Mouse (Mus musculus) limb, embryonic 12.5 days (tissue): ENCODE results near the gene Cyb561d2. TPM values are rescaled to one million over a fixed set of nuclear protein-coding genes. Genes with fewer than 3 reads are reported as not detected.
"Not testable (repeated sequence)": the region's sequence is repeated elsewhere in the genome, so short reads cannot be mapped to it uniquely, and the experiment has no call there.

Experiments
- ATAC-seq: fragments of 200-750 bp; cut with Nextera tagmentation; 2 replicates; pipeline ENCODE4 v1.8.0; 2017; ENCODE audit warnings: low read depth, moderate TSS enrichment; ENCODE audit not compliant: insufficient number of reproducible peaks, insufficient read depth, low FRiP score, low TSS enrichment
- H3K27ac ChIP-seq: fragments of 300-500 bp; sonication (generic); 2 replicates; pipeline ENCODE4 v1.5.1; 2016; ENCODE audit warnings: mild to moderate bottlenecking, moderate library complexity
- H3K27me3 ChIP-seq: fragments of 300-500 bp; sonication (generic); 2 replicates; pipeline ENCODE4 v1.6.1; 2016; ENCODE audit warnings: mild to moderate bottlenecking, moderate library complexity
- H3K36me3 ChIP-seq: fragments of 300-500 bp; sonication (generic); 2 replicates; pipeline ENCODE4 v1.6.1; 2016; ENCODE audit warnings: mild to moderate bottlenecking, moderate library complexity
- H3K4me1 ChIP-seq: fragments of 300-500 bp; sonication (generic); replicated peaks from 2 replicates; pipeline ENCODE4 v1.6.1; 2016
- H3K4me2 ChIP-seq: fragments of 300-500 bp; sonication (generic); 2 replicates; pipeline ENCODE4 v1.6.1; 2016; ENCODE audit warnings: mild to moderate bottlenecking, moderate library complexity
- H3K4me3 ChIP-seq: fragments of 300-500 bp; sonication (generic); replicated peaks from 2 replicates; pipeline ENCODE4 v1.5.1; 2016; ENCODE audit warnings: mild to moderate bottlenecking
- H3K9ac ChIP-seq: fragments of 300-500 bp; sonication (generic); replicated peaks from 2 replicates; pipeline ENCODE4 v1.6.1; 2016; ENCODE audit warnings: mild to moderate bottlenecking, moderate library complexity
- H3K9me3 ChIP-seq: fragments of 300-500 bp; sonication (generic); 2 replicates; pipeline ENCODE4 v1.6.1; 2016; ENCODE audit warnings: mild to moderate bottlenecking, moderate library complexity
- WGBS: fragments of 180-500 bp; shearing (Covaris S2); methylation state at CpG from one replicate; pipeline ENCODE4 v1.1.7; 2016; 5-methylcytosine and 5-hydroxymethylcytosine counted together
- polyA plus RNA-seq: library from polyadenylated mRNA; unstranded; fragments of >200 nt; fragmentation: Nextera tagmentation; extraction: Ambion mirVana; gene quantifications from 2 replicates; pipeline ENCODE4 v1.2.1, GENCODE M21; 2016

Gene Cyb561d2
- polyA plus RNA-seq, 1 experiment from 2014 or later: 15.3 TPM

DNA sequence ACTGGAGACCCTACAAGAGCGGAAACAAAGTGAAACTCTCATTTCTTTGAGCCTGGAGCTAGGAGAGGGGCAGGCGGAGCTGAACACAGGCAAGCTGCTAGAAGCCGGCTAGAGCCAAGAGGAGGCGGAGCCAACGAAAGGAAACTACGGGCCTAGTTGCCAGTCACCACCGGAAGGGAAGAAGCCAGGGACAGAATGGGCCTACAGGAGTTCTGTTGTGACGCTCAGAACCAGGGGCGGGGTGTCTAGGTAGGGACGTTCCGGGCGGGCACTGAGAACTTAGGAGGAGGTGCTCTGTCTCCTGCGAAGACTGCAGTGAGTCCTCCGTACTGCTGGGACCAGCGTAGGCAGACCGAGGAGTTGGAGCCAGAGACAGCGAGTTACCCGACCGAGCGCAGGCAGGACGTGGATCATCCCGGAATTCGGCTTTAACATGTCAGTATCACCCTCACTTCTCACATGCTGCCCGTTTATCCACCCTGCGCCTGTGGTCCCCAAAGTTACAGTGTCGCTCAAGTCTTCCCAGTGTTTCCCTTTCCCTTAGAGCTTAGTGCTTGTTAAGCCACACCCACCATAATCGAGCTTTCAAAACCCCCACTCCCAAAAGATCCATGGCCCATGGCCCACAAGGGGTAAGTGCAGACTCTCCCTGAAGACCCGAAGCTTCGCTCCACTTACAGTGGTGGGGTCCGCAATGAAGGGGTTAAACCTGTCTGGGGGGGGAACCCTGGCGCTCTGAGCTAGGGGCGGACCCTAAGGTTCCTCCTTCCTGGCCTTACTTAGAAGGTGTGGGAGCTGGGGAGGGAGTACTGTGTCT is 38.7 kb upstream of the Cyb561d2 start, which contains the start of gene Hyal3:
Gene Hyal3 (plus strand): TSS at position 318 of the 817 bp plus-strand sequence.
- H3K36me3 ChIP-seq: peaks cover 19% of the 10 kb centered on the region
- H3K4me1 ChIP-seq: peaks cover 57% of the 10 kb centered on the region
- H3K4me2 ChIP-seq: peak within 1 kb of the TSS; percentile 96
- peak; percentile 23; the same call in 1 of the 2 replicates for ATAC-seq
- H3K27me3 ChIP-seq: no peaks in the 10 kb centered on the region
- no peaks in the 10 kb centered on the region for H3K9me3 ChIP-seq
- under 1% methylated on average over 32 of the region's 32 CpGs for WGBS
- H3K27ac ChIP-seq: peak within 1 kb of the TSS; percentile 94
- H3K4me3 ChIP-seq: peak within 1 kb of the TSS; percentile 64
- H3K9ac ChIP-seq: peak within 1 kb of the TSS; percentile 82

DNA sequence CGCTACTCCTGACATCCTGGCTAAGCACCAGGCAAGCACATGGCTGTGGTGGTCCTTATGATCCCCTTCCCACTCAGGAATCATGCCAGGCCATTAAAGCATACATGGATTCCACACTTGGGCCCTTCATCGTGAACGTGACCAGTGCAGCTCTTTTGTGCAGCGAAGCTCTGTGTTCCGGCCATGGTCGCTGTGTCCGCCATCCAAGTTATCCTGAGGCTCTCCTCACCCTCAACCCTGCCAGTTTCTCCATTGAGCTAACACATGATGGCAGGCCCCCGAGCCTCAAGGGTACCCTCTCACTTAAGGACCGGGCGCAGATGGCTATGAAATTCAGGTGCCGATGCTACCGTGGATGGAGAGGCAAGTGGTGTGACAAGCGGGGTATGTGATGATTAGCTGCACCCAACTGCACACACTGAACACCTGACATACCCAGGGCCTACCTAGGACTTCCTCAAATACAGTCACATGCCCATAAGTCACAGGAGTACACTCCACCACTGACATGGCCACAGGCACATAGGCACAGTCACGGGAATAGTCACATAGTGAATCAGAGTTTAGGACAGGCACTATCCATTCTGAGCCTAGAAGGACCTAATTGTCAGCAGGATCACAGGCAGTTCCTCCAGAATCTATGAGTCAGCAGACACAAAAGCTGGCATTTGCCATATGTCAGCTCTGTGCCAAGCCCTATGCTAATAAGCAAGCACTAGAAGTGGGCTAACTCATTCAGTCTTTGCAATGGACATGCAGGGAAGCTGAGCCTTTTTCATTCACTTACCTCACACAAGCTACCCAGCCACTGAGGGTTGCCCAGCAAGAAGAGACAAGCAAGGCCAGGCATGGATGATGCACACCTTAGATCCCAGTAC is 37.3 kb upstream of the Cyb561d2 start:
- peak overlapping the region; percentile 94 for H3K27ac ChIP-seq
- peak overlapping the region; percentile 96 for H3K4me2 ChIP-seq
- H3K4me3 ChIP-seq: no peak overlapping the region
- no peak for ATAC-seq
- H3K27me3 ChIP-seq: no peaks in the 10 kb centered on the region
- WGBS: 96% methylated on average over 14 of the region's 14 CpGs
- no peaks in the 10 kb centered on the region for H3K9me3 ChIP-seq
- peaks cover 27% of the 10 kb centered on the region for H3K36me3 ChIP-seq
- peaks cover 60% of the 10 kb centered on the region for H3K4me1 ChIP-seq
- H3K9ac ChIP-seq: 0 out of 2 replicates have a peak overlapping the region, but pooled peaks have one; percentile 82

DNA sequence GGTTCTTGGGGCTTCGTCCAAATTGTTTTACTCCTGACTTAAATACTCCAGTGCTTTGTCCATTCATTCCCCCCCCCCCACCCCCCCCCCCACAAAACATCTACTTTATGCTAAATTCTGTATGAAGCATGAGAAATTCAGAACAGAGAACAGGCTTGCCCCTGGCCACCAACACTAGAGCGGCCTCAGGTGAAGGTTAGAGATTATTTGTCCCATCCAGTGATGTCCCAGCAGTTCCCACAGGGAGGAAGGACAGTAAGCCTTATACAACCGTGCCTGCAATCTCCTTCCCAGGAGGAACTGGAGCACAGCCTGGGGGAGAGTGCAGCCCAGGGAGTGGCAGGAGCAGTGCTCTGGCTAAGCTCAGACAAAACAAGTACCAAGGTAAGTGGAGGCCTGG is 36.6 kb upstream of the Cyb561d2 start, which contains the start of gene Naa80:
Gene Naa80 (plus strand): TSS at position 301 of the 400 bp plus-strand sequence.
- H3K4me2 ChIP-seq: peak within 1 kb of the TSS; percentile 96
- H3K4me1 ChIP-seq: peaks cover 60% of the 10 kb centered on the region
- WGBS: 75% methylated on average over 3 of the region's 3 CpGs
- no peak within 1 kb of the TSS for H3K4me3 ChIP-seq
- H3K9ac ChIP-seq: 0 out of 2 replicates have a peak within 1 kb of the TSS, but pooled peaks have one; percentile 82
- no peaks in the 10 kb centered on the region for H3K9me3 ChIP-seq
- peaks cover 26% of the 10 kb centered on the region for H3K36me3 ChIP-seq
- H3K27me3 ChIP-seq: no peaks in the 10 kb centered on the region
- H3K27ac ChIP-seq: peak within 1 kb of the TSS; percentile 94
- ATAC-seq: no peak

DNA sequence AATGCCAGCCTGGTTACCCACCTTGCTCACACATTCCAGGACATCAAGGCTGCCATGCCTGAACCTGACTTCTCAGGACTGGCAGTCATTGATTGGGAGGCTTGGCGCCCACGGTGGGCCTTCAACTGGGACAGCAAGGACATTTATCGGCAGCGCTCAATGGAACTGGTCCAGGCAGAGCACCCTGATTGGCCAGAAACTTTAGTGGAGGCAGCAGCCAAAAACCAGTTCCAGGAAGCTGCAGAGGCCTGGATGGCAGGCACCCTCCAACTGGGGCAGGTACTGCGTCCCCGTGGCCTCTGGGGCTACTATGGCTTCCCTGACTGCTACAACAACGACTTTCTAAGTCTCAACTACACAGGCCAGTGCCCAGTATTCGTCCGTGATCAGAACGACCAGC is 35.9 kb upstream of the Cyb561d2 start:
- WGBS: 92% methylated on average over 10 of the region's 10 CpGs
- Histone ChIP-seq H3K27me3 (no peaks in the 10 kb centered on the region), H3K9me3 (no peaks in the 10 kb centered on the region), H3K4me1 (peaks cover 60% of the 10 kb centered on the region), H3K9ac (no peak overlapping the region), H3K27ac (no peak overlapping the region), H3K4me2 (0 out of 2 replicates have a peak overlapping the region, but pooled peaks have one; percentile 56), H3K4me3 (no peak overlapping the region), H3K36me3 (peaks cover 26% of the 10 kb centered on the region)
- no peak for ATAC-seq

DNA sequence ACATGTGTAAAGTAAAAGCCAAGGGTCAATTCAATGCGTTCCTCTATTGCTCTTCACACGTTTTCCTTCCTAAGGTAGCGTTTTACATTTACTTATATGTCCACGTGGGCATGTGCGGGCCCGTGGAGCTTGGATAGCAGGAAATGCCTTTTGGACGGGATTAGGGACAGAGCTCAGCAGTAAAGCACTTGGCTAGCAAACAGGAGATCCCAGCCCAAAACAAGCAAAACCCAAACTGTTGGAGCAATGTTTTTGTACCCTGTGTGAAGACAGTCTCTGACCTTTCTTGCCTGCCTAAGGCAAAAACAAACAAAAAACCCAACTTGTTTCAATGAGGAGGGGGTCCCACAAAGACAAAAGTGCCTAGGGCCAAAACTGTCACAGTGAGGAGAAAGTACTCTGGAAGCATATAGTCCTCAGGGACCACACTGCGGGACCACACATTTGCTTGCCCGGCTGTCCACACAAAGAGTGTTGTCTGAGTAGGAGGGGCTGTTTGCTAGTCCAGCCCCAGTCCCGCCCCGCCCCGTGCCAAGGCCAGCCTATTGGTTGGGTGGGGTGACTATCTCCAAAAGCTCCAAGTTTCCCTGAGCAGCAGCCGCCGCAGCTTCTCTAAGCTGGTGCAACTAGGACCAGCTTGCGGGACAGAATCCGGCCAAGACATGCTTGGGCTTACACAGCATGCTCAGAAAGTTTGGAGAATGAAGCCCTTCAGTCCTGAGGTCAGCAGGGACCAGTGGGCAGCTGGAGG is 34.5 kb upstream of the Cyb561d2 start, which contains the start of gene Hyal1:
Gene Hyal1 (plus strand): TSS at position 571 of the 751 bp plus-strand sequence.
- WGBS: 23% methylated on average over 16 of the region's 16 CpGs
- Histone ChIP-seq H3K9me3 (no peaks in the 10 kb centered on the region), H3K4me1 (peaks cover 53% of the 10 kb centered on the region), H3K4me2 (peak within 1 kb of the TSS; percentile 56), H3K27me3 (no peaks in the 10 kb centered on the region), H3K36me3 (peaks cover 36% of the 10 kb centered on the region), H3K9ac (peak within 1 kb of the TSS; percentile 57), H3K27ac (peak within 1 kb of the TSS; percentile 83), H3K4me3 (peak within 1 kb of the TSS; percentile 38)
- ATAC-seq: peak; percentile 59

DNA sequence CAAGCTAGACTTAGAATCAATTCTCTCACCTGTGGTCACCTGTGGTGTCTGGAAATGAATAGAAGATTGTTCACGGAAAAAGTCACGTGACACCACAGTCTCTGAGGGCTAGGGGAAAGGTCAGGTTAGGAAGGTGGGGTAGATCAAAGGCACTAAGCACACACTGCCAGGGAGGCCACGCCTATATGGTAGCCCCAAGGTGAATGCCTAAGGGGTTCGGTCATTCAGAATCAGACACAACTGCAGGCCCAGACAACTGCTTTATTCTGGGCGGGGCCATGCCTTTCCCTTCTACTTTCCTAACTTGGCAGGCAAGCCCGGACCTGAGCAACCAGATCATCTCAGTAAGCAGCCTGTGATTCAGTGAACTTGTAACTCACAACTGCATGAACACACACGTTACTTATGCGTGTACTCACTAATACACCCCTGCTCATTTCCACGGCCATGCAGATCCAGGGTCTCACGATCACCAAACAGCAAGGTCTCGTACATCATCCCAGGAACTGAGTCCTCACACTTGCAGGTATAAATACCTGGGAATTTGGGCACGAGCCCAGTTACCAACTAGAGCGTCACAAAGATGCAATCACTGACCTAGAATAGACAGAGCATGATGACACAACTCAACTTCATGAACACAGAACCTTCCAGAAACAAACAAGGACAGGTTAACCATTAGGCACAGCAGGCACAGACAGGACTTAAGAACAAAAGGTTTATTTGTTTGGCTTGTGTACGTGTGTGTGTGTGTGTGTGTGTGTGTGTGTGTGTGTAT is 33.8 kb upstream of the Cyb561d2 start:
- H3K9me3 ChIP-seq: no peaks in the 10 kb centered on the region
- H3K27ac ChIP-seq: peak overlapping the region; percentile 83
- peaks cover 44% of the 10 kb centered on the region for H3K36me3 ChIP-seq
- no peaks in the 10 kb centered on the region for H3K27me3 ChIP-seq
- WGBS: 80% methylated on average over 14 of the region's 14 CpGs
- no peak overlapping the region for H3K9ac ChIP-seq
- no peak overlapping the region for H3K4me3 ChIP-seq
- H3K4me1 ChIP-seq: peaks cover 54% of the 10 kb centered on the region
- ATAC-seq: no peak
- H3K4me2 ChIP-seq: no peak overlapping the region

DNA sequence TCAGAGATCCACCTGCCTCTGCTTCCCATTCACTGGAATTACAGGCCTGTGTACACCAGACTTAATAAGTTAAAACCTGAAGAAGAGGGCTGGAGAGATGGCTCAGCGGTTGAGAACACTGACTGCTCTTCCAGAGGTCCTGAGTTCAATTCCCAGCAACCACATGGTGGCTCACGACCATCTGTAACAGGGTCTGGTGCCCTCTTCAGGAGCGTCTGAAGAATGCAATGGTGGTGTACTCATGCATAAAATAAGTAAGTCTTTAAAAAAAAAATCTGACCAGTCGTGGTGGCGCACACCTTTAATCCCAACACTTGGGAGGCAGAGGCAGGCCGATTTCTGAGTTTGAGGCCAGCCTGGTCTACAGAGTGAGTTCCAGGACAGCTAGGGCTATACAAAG is 31.8 kb upstream of the Cyb561d2 start:
- not testable (repeated sequence) for H3K27ac ChIP-seq, H3K4me2 ChIP-seq, H3K27me3 ChIP-seq, H3K4me3 ChIP-seq, H3K9ac ChIP-seq, ATAC-seq, H3K9me3 ChIP-seq
- Histone ChIP-seq H3K36me3 (peaks cover 49% of the 10 kb centered on the region), H3K4me1 (peaks cover 51% of the 10 kb centered on the region)
- 81% methylated on average over 6 of the region's 6 CpGs for WGBS

DNA sequence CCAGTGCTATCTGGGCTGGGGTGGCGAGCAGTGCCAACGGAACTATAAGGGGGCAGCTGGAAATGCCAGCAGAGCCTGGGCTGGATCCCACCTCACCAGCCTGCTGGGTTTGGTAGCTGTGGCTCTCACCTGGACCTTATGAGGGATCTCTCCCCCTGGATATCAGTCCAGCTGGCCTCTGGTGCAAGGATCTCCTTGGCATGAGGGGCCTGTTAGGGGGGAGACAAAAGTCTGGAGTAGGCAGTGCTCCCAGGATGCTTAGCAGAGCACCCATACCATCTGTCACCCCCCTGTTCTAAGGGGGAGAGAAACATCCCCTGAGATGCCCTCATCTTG is 30.3 kb upstream of the Cyb561d2 start:
- peaks cover 46% of the 10 kb centered on the region for H3K4me1 ChIP-seq

DNA sequence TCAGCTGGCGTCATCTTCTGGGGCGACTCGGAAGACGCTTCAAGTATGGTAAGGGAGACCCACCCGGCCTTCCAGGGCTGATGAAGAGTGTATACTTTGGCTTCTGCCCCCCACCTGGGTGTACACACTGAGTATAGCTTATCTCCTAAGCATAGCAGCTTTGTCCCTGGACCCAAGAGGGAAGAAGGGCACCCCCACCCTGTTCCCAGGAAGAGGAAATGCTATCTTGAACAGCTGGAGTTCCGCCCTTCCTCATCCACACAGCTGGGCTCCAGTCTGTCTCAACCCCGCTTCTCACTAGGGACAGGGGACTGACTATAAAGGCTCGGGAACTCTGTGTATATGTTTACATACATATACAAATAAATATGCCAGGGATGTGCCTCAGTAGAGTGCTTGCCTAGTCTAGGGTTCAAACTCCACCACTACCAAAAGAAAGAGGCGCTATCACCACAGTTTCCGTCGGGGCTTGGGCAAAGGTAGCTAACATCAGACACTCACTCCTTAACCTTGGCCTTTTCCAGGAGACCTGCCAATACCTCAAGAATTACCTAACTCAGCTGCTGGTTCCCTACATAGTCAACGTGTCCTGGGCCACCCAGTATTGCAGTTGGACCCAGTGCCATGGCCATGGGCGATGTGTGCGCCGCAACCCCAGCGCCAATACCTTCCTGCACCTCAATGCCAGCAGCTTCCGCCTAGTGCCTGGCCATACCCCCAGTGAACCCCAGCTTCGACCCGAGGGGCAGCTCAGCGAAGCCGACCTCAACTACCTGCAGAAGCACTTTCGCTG is 29.7 kb upstream of the Cyb561d2 start:
- Histone ChIP-seq H3K4me1 (peaks cover 46% of the 10 kb centered on the region), H3K9ac (no peak overlapping the region)

More for the DNA sequence above, 30.3 kb upstream of the Cyb561d2 start:
- Histone ChIP-seq H3K27me3 (no peaks in the 10 kb centered on the region), H3K9ac (no peak overlapping the region), H3K27ac (no peak overlapping the region), H3K4me2 (no peak overlapping the region), H3K9me3 (no peaks in the 10 kb centered on the region), H3K36me3 (peaks cover 47% of the 10 kb centered on the region), H3K4me3 (no peak overlapping the region)
- ATAC-seq: no peak
- WGBS: 98% methylated on average over 2 of the region's 2 CpGs

More for the DNA sequence above, 29.7 kb upstream of the Cyb561d2 start:
- H3K9me3 ChIP-seq: no peaks in the 10 kb centered on the region
- 0 out of 2 replicates have a peak overlapping the region, but pooled peaks have one; percentile 81 for H3K4me3 ChIP-seq
- peak overlapping the region; percentile 96 for H3K4me2 ChIP-seq
- WGBS: 96% methylated on average over 22 of the region's 22 CpGs
- no peak for ATAC-seq
- peaks cover 47% of the 10 kb centered on the region for H3K36me3 ChIP-seq
- H3K27me3 ChIP-seq: no peaks in the 10 kb centered on the region
- H3K27ac ChIP-seq: no peak overlapping the region
